Mouse (Mus musculus) hindbrain, embryonic 10.5 days (tissue): Measurements from ENCODE around the gene Tmem262. TPM values are rescaled to one million over a fixed set of nuclear protein-coding genes. Genes with fewer than 3 reads are reported as not detected.

Source experiments
- DNase-seq: peaks from one replicate; pipeline ENCODE4 v3.0.0-alpha.2; 2017; ENCODE audit warnings: low spot score
- H3K27ac ChIP-seq: fragments of 300-500 bp; sonication (generic); 2 replicates; pipeline ENCODE4 v1.5.1; 2016; ENCODE audit warnings: mild to moderate bottlenecking, moderate library complexity
- H3K27me3 ChIP-seq: fragments of 300-500 bp; sonication (generic); 2 replicates; pipeline ENCODE4 v1.6.1; 2016; ENCODE audit warnings: mild to moderate bottlenecking; ENCODE audit not compliant: poor library complexity, insufficient read depth, severe bottlenecking
- H3K36me3 ChIP-seq: fragments of 300-500 bp; sonication (generic); 2 replicates; pipeline ENCODE4 v1.6.1; 2016; ENCODE audit warnings: mild to moderate bottlenecking, moderate library complexity
- H3K4me1 ChIP-seq: fragments of 300-500 bp; sonication (generic); replicated peaks from 2 replicates; pipeline ENCODE4 v1.6.1; 2016; ENCODE audit warnings: mild to moderate bottlenecking
- H3K4me3 ChIP-seq: fragments of 300-500 bp; sonication (generic); 2 replicates; pipeline ENCODE4 v1.5.1; 2016; ENCODE audit warnings: mild to moderate bottlenecking, moderate library complexity
- H3K9me3 ChIP-seq: fragments of 300-500 bp; sonication (generic); 2 replicates; pipeline ENCODE4 v1.6.1; 2016; ENCODE audit warnings: mild to moderate bottlenecking, moderate library complexity
- WGBS: fragments of 180-500 bp; shearing (Covaris S2); methylation state at CpG from one replicate; pipeline ENCODE4 v1.1.7; 2016; 5-methylcytosine and 5-hydroxymethylcytosine counted together
- polyA plus RNA-seq: library from polyadenylated mRNA; unstranded; fragments of >200 nt; fragmentation: Nextera tagmentation; extraction: Ambion mirVana; gene quantifications from 2 replicates; pipeline ENCODE4 v1.2.1, GENCODE M21; 2016

The Tmem262 gene
- polyA plus RNA-seq, 1 experiment from 2014 or later: not detected

DNA sequence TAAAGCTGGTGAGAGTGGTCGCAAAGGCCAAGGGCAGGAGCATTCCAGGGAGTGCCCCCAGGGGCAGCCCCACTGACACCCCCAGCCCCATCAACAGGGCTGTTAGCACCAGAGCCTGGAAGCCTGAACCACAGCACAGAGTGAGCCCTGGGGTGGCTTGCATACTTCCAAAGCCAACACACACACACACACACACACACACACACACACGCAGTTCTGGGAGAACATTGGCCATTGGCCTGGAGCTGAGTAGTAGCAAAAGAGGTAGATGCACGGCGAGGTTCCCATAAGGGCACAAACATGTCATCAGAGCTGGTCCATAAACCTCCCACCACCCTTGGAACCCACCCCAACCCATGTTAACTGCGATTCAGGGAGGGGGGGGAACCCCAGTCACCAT lies 13.3 kb upstream of the Tmem262 start:
- Histone ChIP-seq H3K4me1 (peaks cover 52% of the 10 kb centered on the region), H3K9me3 (no peaks in the 10 kb centered on the region), H3K36me3 (peaks cover 44% of the 10 kb centered on the region), H3K4me3 (peak overlapping the region; percentile 70), H3K27me3 (no peaks in the 10 kb centered on the region), H3K27ac (peak overlapping the region; percentile 89)
- 43% methylated on average over 5 of the region's 5 CpGs for WGBS
- DNase-seq: no peak

DNA sequence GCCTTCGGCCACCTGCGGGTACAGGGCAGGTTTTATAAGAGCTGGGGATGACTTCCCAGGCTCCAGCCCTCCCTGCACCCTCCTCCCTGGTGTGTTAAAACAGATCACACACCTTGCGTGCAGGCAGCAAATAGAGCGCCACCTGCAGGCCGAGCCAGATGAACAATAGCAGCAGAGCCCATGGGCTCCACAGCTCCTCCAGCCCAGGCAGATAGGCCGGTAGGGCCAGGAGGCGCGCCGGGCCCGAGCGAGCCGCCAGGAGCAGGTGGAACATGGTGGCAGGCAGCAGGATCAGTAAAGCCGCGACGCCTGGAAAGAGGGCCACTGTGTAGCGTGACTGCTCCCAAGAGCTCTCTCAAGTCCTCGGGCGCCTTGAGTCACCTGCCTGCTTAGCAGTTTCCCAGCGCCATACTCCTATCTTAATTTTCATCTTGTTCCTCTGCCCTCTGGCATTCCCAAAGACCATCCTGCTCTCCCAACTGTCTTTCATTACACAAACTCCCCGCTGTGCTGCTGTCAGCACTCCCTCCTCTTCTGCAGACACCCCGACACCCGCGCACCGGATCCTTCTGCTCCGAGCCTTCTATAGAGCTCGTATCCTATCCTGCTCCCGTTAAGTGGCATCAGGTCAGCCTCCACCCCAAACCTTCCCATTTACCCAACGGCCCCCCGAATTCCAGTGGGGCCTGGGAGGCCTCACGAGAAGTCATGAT lies 12.7 kb upstream of the Tmem262 start:
- H3K36me3 ChIP-seq: peaks cover 46% of the 10 kb centered on the region
- peak overlapping the region; percentile 89 for H3K27ac ChIP-seq
- H3K9me3 ChIP-seq: no peaks in the 10 kb centered on the region
- WGBS: under 1% methylated on average over 30 of the region's 30 CpGs
- peaks cover 46% of the 10 kb centered on the region for H3K4me1 ChIP-seq
- peak overlapping the region; percentile 70 for H3K4me3 ChIP-seq
- DNase-seq: peak; percentile 90
- no peaks in the 10 kb centered on the region for H3K27me3 ChIP-seq

DNA sequence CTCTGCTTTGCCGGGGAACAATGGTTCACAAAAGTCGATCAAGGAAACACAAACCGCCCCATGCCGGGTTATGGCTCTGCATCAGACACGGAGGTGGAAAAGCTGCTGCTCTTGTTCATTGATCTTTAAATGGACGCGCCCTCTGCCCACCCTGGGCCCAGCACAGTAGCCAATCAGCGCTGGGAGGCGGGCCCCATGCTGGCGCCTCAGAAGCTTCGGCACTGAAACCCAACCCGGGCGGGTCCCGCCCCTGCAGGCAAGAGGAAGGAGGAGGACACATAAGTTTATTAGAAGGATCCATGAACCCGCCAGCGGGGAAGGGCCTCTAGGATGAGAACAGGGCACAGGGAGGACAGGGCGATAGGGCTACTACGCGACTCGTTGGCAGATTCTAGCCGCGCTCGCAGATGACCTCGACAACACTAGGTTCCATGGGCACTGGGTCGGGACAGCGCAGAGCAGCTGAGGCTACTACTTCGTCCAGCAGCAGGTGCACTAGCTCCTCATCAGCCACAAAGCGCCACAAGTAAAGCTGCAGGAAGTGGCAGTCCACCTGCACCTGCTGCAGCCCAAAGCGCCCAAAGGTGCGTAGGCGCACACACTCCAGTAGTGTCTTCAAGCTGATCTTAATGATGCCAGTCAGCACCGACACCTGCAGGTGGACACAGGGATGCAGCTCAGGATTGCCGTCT lies 12.0 kb upstream of the Tmem262 start, which contains the start of gene Tm7sf2:
Tm7sf2 (minus strand) TSS at position 650 of the 692 bp plus-strand sequence.
- peaks cover 46% of the 10 kb centered on the region for H3K36me3 ChIP-seq
- H3K4me1 ChIP-seq: peaks cover 39% of the 10 kb centered on the region
- peak within 1 kb of the TSS; percentile 70 for H3K4me3 ChIP-seq
- peak; percentile 92 for DNase-seq
- no peaks in the 10 kb centered on the region for H3K9me3 ChIP-seq
- WGBS: 9% methylated on average over 33 of the region's 33 CpGs
- H3K27ac ChIP-seq: peak within 1 kb of the TSS; percentile 89
- H3K27me3 ChIP-seq: no peaks in the 10 kb centered on the region

DNA sequence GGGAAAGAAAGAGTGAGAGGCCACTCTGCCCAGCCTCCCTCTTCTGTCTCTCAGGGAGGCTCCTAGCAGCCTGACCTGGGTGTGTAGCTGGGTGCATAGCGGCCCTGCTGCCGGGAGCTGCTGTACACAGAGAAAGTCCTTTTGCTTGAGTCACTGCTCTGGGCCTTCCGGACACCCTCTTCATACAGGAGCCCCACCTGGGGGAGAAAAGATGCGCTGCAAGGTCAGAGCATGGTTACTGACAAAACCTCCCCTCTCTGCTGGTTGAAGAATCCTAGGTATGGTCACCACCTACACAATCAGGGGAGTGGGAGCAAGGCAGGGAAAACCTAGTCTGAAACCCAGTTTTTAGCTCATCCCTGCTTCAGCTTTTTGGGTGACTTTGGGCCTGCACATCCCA lies 10.9 kb upstream of the Tmem262 start:
- Histone ChIP-seq H3K4me1 (peaks cover 31% of the 10 kb centered on the region), H3K4me3 (no peak overlapping the region), H3K27me3 (no peaks in the 10 kb centered on the region), H3K36me3 (peaks cover 49% of the 10 kb centered on the region), H3K27ac (no peak overlapping the region), H3K9me3 (no peaks in the 10 kb centered on the region)
- WGBS: 89% methylated on average over 4 of the region's 4 CpGs
- DNase-seq: no peak

DNA sequence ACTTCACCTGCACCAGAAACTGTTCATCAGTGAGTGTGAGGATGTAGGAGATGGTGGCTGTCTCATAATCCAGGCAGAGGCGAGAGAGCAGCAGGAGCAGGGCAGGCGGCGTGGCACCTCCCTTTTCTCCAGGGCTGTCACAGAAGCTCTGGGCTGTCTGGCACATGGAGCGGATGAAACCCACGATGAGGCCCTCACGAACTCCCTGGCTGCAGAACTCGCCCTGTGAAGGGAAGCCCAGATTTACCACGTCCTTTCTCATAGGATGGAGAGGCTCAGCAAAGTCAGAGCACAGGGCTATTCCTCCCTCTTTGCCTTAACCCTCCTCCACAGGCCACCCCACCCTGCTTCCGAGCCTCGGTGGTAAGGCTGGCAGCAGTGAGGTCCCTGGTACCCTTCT lies 10.0 kb upstream of the Tmem262 start:
- Histone ChIP-seq H3K36me3 (peaks cover 56% of the 10 kb centered on the region), H3K4me1 (peaks cover 31% of the 10 kb centered on the region), H3K27me3 (no peaks in the 10 kb centered on the region), H3K27ac (no peak overlapping the region), H3K4me3 (no peak overlapping the region), H3K9me3 (no peaks in the 10 kb centered on the region)
- 90% methylated on average over 10 of the region's 10 CpGs for WGBS
- no peak for DNase-seq

DNA sequence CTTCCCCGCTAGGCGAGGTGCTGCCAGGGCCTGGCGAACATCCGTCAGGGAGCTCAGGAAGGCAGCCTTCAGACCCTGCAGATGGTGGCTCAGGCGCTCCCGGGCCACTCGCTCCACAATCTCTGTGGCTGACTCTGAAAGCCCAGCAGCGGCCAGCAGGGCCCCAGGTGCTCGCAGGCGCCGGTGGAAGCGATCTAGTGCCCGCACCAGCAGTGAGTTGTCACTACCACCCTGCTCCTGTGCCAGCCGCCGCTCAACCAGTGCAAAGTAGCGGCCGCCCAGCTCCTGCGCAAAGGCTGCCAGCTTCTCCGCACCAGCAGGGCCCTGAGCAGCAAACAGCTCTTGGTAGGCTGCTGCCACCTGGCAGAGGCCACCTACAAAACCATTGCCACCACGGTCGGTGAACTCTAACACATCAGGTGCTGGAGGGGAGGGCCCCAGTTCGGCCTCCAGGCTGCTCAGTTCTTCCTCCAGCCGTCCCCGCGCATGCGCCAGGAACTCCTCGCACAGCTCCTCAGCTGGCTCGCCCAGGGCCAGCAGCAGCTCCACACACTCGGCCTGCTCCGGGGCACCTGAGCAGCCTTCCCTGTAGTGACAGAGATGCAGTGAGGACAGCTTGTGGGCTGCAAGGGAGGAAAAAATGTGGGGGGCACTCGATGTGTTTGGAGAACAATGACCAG lies 9.1 kb upstream of the Tmem262 start:
- H3K4me1 ChIP-seq: peaks cover 30% of the 10 kb centered on the region
- no peaks in the 10 kb centered on the region for H3K27me3 ChIP-seq
- 91% methylated on average over 31 of the region's 31 CpGs for WGBS
- H3K27ac ChIP-seq: no peak overlapping the region
- H3K36me3 ChIP-seq: peaks cover 63% of the 10 kb centered on the region
- no peak for DNase-seq
- H3K4me3 ChIP-seq: no peak overlapping the region
- no peaks in the 10 kb centered on the region for H3K9me3 ChIP-seq

DNA sequence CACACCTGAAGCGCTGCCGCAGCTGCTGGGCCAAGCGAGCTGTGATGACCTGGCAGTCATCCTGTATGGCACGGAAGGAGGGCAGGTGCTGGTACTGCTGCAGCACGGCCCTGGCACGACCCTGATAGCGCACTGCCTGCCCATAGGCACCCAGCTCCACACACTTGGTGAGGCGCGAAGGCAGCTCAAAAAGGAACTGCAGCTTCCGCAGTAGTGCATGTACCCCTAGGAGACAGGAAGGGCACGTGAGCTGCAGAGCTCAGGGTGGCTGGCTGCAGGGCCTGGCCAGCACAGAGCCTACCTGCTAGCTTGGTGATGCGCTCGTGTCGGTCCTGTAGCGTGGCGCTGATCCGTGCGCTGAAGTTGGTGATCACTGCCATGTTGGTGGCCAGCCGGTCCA lies 8.6 kb upstream of the Tmem262 start:
- Histone ChIP-seq H3K27ac (no peak overlapping the region), H3K9me3 (no peaks in the 10 kb centered on the region), H3K4me1 (peaks cover 30% of the 10 kb centered on the region), H3K36me3 (peaks cover 63% of the 10 kb centered on the region), H3K4me3 (no peak overlapping the region), H3K27me3 (no peaks in the 10 kb centered on the region)
- WGBS: 92% methylated on average over 19 of the region's 19 CpGs
- DNase-seq: no peak

DNA sequence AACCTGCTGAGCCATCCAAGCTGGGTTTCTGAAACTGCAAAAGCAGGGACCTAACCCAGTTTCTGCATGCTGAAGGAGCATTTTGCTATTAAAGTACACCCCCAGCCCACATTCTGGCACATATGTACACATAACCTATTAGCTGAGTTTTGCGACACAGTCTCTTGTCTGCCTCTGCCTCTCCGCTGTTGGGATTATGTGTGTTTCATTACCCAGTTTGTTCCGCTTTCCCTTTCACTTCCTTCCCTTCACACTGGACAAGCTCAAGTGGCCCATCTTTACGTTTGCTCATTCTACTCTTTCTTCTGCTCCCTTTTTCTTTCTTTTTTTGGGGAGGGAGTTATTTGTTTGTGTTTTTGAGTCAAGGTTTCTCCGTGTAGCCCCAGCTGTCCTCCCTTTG lies 5.9 kb upstream of the Tmem262 start:
- H3K4me1 ChIP-seq: peaks cover 21% of the 10 kb centered on the region
- peaks cover 59% of the 10 kb centered on the region for H3K36me3 ChIP-seq
- no peak for DNase-seq
- no peaks in the 10 kb centered on the region for H3K9me3 ChIP-seq
- no peak overlapping the region for H3K27ac ChIP-seq
- H3K27me3 ChIP-seq: no peaks in the 10 kb centered on the region
- H3K4me3 ChIP-seq: no peak overlapping the region
- 95% methylated on average over 5 of the region's 5 CpGs for WGBS

DNA sequence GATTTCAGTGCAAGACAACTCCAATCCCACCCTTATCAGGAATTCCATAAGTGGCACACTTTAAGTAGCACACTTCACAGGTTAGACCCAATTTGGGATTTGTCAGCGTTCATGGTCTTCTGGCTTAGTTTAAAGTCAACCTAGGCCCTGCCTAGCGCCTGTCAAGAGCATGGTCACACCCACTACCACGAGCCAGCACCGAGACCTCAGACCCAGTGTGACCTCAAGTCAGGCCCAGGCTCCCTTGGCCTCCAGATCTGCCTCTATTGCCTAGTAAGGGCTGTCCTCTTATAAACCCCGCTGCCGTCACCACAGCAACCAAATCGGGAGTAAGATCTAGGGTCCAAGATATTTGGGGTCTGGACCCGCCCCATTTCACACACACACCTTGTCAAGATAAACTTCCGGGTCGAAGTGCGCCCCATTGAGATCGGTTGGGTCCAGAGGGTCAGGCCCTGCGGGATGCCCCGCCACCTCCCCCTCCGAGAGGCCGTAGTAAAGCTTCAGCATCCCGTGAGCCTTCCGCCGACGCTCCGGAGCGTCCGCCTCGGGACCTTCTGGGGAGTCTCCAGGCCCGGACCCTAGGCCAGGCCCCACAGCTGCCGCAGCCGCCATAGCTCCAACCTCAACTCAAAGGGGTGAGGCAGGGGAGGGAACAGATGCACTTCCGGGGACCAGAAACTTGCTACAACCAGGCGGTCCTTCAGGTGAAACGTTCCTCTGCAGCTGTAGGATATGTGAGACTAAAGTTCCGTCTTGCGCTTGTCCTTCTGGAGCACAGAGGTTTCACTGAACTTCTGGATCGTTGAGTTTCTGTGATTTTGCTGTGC lies 3.1 kb upstream of the Tmem262 start, which contains the start of gene Vps51:
Vps51 (minus strand) TSS at position 668 of the 830 bp plus-strand sequence.
- Histone ChIP-seq H3K36me3 (peaks cover 52% of the 10 kb centered on the region), H3K27ac (peak within 1 kb of the TSS; percentile 97), H3K27me3 (no peaks in the 10 kb centered on the region), H3K4me1 (peaks cover 21% of the 10 kb centered on the region), H3K4me3 (peak within 1 kb of the TSS; percentile 77), H3K9me3 (no peaks in the 10 kb centered on the region)
- WGBS: 1% methylated on average over 33 of the region's 33 CpGs
- DNase-seq: peak; percentile 86

DNA sequence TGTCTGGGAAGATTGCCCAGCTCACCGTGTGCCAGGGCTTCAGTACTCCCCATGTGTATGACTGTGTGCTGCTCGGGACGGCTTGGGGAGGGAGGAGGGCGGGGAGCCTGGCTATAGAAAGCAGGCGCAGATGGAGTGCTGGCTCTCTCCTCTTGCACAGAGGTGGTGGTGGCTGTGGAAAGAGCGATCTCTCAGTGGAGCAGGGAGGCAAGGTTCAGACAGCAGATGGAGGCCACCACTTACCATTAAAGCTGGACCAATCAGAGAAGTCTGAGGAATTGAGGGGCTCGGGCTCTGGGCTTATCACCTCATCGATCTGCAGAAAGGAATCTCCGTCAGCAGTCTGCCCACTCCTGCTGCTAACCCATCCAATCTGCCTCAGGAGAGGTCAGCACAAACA lies 2.3 kb downstream of the Tmem262 start, which contains the start of gene Gm28374:
Gm28374 (minus strand) TSS at position 101 of the 400 bp plus-strand sequence.
- DNase-seq: no peak
- WGBS: 91% methylated on average over 9 of the region's 9 CpGs
- no peaks in the 10 kb centered on the region for H3K27me3 ChIP-seq
- no peak within 1 kb of the TSS for H3K27ac ChIP-seq
- peaks cover 32% of the 10 kb centered on the region for H3K4me1 ChIP-seq
- H3K36me3 ChIP-seq: peaks cover 45% of the 10 kb centered on the region
- H3K9me3 ChIP-seq: no peaks in the 10 kb centered on the region
- H3K4me3 ChIP-seq: no peak within 1 kb of the TSS

DNA sequence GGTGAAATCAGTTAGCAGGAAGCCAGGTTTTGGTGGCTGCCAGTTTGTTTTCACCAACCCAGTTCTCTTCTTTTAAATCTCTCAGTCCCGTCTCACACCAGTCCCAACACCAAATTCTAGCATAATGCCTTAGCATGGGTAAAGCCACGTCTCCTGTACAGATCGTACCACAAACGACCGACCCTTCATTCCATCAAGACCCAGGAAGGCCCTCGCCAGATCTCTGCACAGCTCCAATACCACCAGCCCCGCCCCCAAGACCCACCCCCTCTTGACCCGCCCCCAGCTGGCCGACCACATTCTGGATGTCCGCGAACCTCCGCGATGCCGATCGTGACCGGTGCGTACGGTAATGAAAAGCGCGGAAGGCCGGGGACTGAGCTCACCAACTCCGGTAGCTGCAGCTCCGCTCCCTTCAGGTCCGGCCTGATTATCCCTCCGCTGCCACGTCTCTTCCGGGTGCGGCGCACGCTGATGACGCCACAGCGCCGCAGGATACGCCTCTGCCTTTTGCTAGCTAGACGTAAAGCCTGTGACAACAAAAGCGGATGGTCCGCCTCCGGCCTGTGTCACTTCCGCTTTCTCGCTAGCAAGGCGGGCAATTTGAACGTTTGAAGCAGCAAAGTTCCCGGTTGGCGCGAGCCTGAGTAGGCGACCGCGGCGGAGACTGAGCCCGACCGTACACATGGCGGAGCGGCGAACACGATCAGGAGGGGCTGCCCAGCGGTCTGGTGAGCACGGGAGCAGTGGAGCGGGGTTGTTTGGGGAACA lies 4.8 kb downstream of the Tmem262 start, which contains the start of the genes Zfpl1 and Cdca5:
Zfpl1 (minus strand) TSS at position 479 of the 771 bp plus-strand sequence.
Cdca5 (plus strand) TSS at position 506 of the 771 bp plus-strand sequence.
- WGBS: under 1% methylated on average over 58 of the region's 58 CpGs
- no peaks in the 10 kb centered on the region for H3K9me3 ChIP-seq
- H3K36me3 ChIP-seq: peaks cover 68% of the 10 kb centered on the region
- peaks cover 24% of the 10 kb centered on the region for H3K4me1 ChIP-seq
- no peaks in the 10 kb centered on the region for H3K27me3 ChIP-seq
- H3K27ac ChIP-seq: peak within 1 kb of the TSS; percentile 91
- peak within 1 kb of the TSS; percentile 87 for H3K4me3 ChIP-seq
- peak; percentile 99 for DNase-seq
